Mouse (Mus musculus) olfactory bulb, adult 2 months (tissue): Measurements from ENCODE around the gene Hsf4. TPM values are rescaled to one million over a fixed set of nuclear protein-coding genes. Genes with fewer than 3 reads are reported as not detected.

Experiments used
- H3K27ac ChIP-seq: fragments of 200-500 bp; 2 replicates; pipeline ENCODE4 v1.5.1; 2012; ENCODE audit warnings: low read depth, low read length; ENCODE audit not compliant: insufficient read depth
- H3K4me1 ChIP-seq: fragments of 200-500 bp; 2 replicates; pipeline ENCODE4 v1.6.1; 2012; ENCODE audit warnings: low read length; ENCODE audit not compliant: control insufficient read depth, insufficient read depth
- H3K4me3 ChIP-seq: fragments of 200-500 bp; 2 replicates; pipeline ENCODE4 v1.5.1; 2012; ENCODE audit warnings: mild to moderate bottlenecking, low read depth, low read length, moderate library complexity; ENCODE audit not compliant: insufficient read depth
- CTCF ChIP-seq: fragments of 200-500 bp; IDR thresholded peaks from 2 replicates; pipeline ENCODE4 v1.5.1; 2012; ENCODE audit warnings: low read depth, mild to moderate bottlenecking, low read length, moderate library complexity; ENCODE audit not compliant: insufficient read depth
- POLR2A ChIP-seq: fragments of 200-500 bp; IDR thresholded peaks from 2 replicates; pipeline ENCODE4 v1.6.1; 2012; ENCODE audit warnings: mild to moderate bottlenecking, low read depth, low read length, moderate library complexity; ENCODE audit not compliant: insufficient read depth
- WGBS: fragments of 180-500 bp; shearing (Covaris S2); methylation state at CpG from one replicate; pipeline ENCODE4 v1.1.7; 2018; 5-methylcytosine and 5-hydroxymethylcytosine counted together
- polyA plus RNA-seq: library from polyadenylated mRNA; stranded (reverse); fragments of >200 nt; gene quantifications from 2 replicates; pipeline ENCODE4 v1.2.4, GENCODE M21; 2012; ENCODE audit warnings: low replicate concordance; ENCODE audit not compliant: missing spikeins, insufficient read depth, insufficient read length

Gene Hsf4
- polyA plus RNA-seq, 1 experiment: not detected

DNA sequence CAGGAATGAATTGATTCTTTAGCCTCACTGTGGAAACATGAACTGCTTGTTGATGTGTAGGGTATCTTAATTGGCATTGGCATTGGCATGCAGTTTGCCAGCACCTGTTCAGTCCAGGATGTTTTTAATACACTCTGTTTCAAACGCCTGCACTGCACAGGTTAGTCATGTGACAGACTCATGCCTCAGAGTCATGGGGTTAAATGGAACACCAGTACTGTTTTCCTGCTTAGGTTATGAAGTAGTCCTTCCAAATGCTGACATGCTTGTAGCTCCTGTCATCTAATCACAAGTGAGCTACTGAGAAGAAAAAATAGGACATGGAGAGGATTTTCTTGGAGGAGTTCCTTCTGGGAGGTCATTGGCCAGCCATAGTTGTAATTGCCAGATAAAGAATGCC lies 34.4 kb upstream of the Hsf4 start:
- WGBS: 73% methylated on average over 1 of the region's 1 CpGs
- Histone ChIP-seq H3K4me3 (no peak overlapping the region), H3K27ac (no peak overlapping the region), H3K4me1 (no peaks in the 10 kb centered on the region)
- TF ChIP-seq POLR2A: no peak
- no peak for TF ChIP-seq CTCF

DNA sequence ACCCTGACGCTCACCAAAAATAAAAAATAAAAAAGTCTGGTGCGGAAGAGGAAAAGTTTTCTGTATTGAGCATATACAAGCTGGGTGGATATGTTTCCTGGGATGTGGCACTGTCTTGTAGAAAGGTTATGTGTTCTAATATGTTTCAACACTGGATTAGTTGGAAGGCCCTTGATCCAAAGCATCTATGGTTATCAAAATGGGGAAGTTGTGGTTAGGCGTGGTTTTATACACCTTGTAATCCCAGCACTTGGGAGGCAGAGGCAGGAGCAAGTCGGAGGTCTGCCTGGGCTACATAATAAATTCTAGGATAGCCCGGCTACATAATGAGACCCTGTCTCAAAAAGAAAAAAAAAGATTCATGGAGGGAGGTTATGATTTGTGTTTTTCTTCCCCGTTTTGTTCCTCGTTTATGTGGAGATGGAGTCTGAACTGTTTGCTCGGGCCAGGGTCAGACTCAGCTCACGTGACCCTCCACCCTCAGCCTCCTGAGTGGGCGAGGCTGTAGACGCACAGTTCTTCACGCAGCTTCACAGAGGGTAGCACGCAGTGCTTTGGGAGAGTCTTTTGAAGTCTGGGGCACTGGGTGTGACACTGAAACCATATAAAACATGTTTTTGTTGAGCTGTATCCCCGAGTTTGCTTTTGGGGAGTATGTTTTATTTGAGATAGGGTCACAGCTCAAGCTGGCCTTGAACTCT lies 32.0 kb upstream of the Hsf4 start:
- 92% methylated on average over 14 of the region's 14 CpGs for WGBS
- no peak for TF ChIP-seq POLR2A
- no peak for TF ChIP-seq CTCF
- Histone ChIP-seq H3K4me3 (no peak overlapping the region), H3K4me1 (no peaks in the 10 kb centered on the region), H3K27ac (no peak overlapping the region)

DNA sequence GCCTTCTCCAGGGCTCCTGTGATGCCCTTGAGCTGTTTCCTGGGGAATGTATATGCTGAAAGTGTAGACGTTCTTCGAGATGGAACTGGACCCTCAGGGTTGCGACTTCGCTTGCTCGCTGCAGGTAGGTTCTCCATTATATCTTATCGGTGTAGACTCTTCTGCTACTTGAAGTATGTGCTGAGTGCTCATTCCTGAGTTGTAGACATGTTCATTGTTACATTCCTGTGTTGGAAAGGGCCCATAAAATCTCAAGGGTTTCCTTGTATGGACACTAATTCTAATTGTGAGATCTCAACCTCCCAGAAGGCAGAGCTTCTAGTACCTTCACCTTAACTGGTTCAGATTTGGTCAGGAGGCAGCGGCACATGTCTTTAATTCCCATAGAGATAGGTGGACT lies 28.6 kb upstream of the Hsf4 start:
- H3K27ac ChIP-seq: no peak overlapping the region
- H3K4me3 ChIP-seq: no peak overlapping the region
- H3K4me1 ChIP-seq: no peaks in the 10 kb centered on the region
- TF ChIP-seq CTCF (no peak), POLR2A (no peak)
- 97% methylated on average over 7 of the region's 7 CpGs for WGBS

- Histone ChIP-seq H3K4me3 (no peak overlapping the region), H3K4me1 (peaks cover 15% of the 10 kb centered on the region), H3K27ac (no peak overlapping the region)
- WGBS: 95% methylated on average over 6 of the region's 6 CpGs
- no peak for TF ChIP-seq POLR2A
- no peak for TF ChIP-seq CTCF
Observed at GRCm38 (mm10) chr8:105251954-105252353, 17.6 kb upstream of the Hsf4 start.

- no peak for TF ChIP-seq POLR2A
- no peak for TF ChIP-seq CTCF
- 88% methylated on average over 10 of the region's 10 CpGs for WGBS
- peaks cover 15% of the 10 kb centered on the region for H3K4me1 ChIP-seq
- no peak overlapping the region for H3K4me3 ChIP-seq
- H3K27ac ChIP-seq: no peak overlapping the region
Observed at GRCm38 (mm10) chr8:105252680-105253537, 16.7 kb upstream of the Hsf4 start.

DNA sequence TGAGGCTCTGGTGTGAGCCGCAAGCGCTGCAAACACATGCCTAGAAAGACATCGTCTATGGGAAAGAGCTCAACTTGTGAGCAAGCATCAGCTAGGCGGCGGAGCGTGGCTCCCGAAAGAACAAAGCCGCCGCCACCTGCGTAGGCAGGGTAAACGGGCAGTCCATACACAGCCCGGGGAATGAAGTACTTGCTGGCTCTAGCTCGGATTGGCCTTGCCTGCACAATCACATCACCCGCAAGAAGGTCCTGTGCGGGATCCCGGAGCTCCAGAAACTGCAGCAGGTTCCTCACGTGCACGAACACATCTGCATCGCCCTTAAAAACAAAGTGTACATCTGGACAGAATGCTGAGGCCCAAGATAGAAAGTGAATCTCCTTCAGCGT lies 15.8 kb upstream of the Hsf4 start:
- H3K4me3 ChIP-seq: peak overlapping the region; percentile 59; the same call in 1 of the 2 replicates
- H3K27ac ChIP-seq: no peak overlapping the region
- 33% methylated on average over 20 of the region's 20 CpGs for WGBS
- H3K4me1 ChIP-seq: peaks cover 19% of the 10 kb centered on the region
- TF ChIP-seq CTCF (no peak), POLR2A (no peak)

GRCm38 (mm10) chr8:105254152-105254965 lies 15.2 kb upstream of the Hsf4 start:
- Histone ChIP-seq H3K4me1 (peaks cover 25% of the 10 kb centered on the region), H3K4me3 (peak overlapping the region; percentile 59), H3K27ac (no peak overlapping the region)
- under 1% methylated on average over 74 of the region's 74 CpGs for WGBS
- TF ChIP-seq CTCF (peak; percentile 66), POLR2A (no peak)

GRCm38 (mm10) chr8:105254966-105255350 lies 14.6 kb upstream of the Hsf4 start, which contains the start of gene B3gnt9:
B3gnt9 (minus strand) TSS chr8:105255153.
- TF ChIP-seq POLR2A (no peak), CTCF (no peak)
- peaks cover 30% of the 10 kb centered on the region for H3K4me1 ChIP-seq
- H3K4me3 ChIP-seq: peak within 1 kb of the TSS; percentile 59
- H3K27ac ChIP-seq: no peak within 1 kb of the TSS
- WGBS: 2% methylated on average over 14 of the region's 14 CpGs
